Mouse (Mus musculus) MEL-GATA-1-ER (cell line): ENCODE data around the gene Rps8.

Source experiments
- DNase-seq: peaks from one replicate; pipeline ENCODE4 v3.0.0-alpha.2; 2012; ENCODE audit warnings: low read depth; ENCODE audit errors: extremely low read depth

Rps8 gene

GRCm38 (mm10) chr4:117155792-117156355 is at the start of gene Rps8:
Rps8 (minus strand) TSS chr4:117156243.
- DNase-seq: peak; percentile 76

- no peak for DNase-seq
Observed at GRCm38 (mm10) chr4:117202992-117203354, 46.9 kb upstream of the Rps8 start.

DNA sequence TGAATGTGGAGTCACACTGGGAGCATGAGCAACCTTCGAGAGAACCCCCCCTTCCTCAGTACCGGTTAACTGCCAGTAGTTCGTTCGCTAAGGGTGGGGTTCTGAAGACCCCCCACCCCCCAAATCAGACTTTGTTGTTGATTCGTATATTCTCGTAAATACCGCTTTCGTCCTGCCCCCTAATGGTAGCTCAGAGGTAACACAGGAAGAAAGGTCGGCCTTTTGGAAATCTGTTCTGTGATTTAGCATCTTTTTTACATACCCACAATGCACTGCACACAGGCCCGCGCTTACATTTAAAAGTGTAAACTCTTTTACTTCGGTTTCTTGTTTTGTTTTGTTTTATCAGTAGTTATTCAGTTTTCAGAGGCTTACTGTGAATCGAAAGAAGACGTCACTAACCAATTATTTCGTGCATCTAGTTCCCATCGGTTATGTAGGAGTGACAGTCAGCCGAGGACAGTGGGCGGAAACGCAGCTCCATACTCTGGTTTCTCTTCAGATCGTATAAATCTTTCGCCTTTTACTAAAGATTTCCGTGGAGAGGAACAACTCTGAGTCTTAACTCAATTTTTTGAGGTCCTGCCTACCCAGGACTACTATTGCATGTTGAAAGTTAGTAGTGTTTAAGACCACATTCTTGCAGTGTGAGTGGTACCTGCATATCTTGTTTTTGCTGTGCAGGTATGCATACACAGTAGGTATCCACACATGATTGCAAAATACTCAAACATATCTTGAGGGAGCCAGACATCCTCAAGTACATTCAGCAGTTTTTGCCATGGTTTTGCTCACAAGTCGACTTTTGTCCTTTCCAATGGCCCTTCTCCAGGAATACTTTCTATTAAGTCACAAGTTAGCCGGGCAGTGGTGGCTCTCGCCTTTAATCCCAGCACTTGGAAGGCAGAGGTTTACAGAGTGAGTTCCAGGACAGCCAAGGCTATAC is 46.3 kb upstream of the Rps8 start:
- peak; percentile 100 for DNase-seq

DNA sequence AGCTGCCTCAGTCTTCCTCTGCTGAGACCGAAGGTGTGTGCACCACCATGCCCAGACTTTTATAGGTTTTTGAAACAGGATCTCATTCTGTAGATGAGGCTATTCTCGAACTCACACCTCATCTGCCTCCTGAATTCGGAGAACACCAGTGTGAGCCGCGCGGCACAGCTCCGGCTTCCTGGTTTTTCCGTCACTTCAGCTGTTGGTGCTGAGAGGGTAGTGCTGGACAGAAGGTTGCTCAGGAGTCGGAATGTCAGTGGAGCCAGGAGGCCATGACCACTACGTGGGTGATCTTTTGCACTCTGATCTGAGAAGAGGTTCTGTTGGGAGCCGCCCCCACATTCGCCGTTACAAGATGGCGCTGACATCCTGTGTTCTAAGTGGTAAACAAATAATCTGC is 35.8 kb upstream of the Rps8 start:
- no peak for DNase-seq

DNA sequence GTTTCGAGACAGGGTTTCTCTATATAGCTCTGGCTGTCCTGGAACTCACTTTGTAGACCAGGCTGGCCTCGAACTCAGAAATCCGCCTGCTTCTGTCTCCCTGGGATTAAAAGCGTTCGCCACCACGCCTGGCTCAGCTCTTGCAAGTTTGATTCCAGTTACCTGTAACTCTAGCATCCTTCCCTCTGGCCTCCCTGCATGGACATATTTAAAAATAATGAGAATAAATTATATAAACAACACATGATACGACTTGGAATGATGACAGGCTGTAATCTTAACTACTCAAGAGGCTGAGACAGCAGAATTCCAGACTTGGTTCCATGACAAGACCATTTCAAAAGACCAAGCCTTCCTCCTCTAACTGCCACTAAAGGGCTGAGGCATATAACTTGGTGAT is 34.6 kb upstream of the Rps8 start:
- no peak for DNase-seq

- DNase-seq: peak; percentile 99
Observed at GRCm38 (mm10) chr4:117189856-117190543, 34.0 kb upstream of the Rps8 start.

DNA sequence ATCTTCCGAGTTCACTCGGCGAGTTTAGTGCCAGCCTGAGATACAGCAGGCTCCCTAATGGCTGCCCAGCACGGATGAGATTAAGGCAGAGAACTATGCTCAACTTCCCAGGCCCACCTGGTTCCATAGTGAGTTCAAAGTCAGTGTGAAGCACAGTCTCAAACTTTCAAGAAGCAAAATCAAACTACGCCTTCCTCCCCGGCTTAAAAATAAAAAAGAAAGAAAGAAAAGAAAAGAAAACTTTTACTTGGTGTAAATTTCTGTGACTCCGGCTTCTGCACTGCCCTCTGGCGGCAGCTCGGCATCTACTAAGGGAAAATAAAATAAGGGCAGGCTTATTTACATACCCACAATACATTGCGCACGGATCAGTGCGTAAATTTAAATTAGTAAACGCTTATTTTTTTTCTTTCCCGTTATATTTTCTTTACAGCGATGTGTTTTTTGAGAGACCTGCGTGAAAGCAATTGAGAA is 33.4 kb upstream of the Rps8 start:
- DNase-seq: peak; percentile 74

DNA sequence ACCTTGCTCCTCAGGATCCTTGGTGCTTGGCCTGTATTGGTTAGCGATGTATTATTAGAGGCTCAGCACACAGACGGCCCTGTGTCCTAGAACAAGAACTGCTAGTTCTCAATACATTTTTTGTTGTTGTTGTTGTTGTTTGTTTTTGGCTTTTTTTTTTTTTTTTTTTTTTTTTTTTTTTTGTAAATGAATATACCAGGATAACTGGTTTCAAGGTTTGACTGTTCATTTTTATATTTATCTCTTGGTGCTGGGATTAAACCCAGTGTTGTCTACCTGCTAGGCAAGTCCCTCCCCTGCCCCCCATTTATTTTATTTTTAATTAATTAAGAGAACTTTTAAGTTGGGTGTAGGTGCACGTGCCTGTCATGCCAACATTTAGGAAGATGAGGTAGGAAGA is 32.9 kb upstream of the Rps8 start:
- no peak for DNase-seq

GRCm38 (mm10) chr4:117182759-117183096 is 26.7 kb upstream of the Rps8 start:
- peak; percentile 15 for DNase-seq

DNA sequence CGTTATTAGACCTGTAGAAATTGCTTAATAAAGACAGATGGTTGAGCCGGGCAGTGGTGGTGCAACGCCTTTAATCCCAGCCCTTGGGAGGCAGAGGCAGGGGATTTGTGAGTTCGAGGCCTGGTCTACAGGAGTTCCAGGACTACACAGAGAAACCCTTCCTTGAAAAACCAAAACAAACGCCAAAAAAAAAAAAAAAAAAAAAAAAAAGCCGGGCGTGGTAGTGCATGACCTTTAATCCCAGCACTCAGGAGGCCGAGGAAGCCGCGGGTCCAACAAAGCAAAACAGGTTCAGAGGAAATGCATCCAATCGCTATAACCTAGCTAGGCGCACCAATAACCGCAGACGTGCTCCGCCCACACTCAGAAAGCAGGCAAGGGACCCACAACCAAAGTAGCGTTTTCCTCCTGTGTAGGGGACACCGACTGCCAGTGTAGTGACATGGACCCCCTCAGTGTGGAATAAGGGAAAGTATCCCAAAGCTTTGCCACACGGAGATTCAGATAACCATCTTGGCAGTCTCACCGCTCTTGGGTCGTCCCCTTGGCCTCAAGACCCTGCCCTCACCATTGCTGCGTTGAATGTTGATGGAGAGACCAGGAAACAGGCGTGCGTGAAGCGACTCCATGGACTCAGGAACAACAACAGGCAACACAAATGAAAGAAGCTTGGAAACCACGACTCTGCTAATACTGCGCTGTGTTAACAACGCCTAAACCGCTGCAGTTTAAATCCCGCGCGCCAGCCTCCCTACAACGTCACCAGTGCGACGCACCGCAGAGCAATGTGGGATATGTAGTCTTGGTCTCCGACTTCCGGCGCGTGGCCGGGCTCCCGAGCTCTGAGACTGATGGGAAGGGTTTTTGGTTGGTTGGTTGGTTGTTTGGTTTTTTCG is 26.1 kb upstream of the Rps8 start, which contains the start of gene Kif2c:
TSS of gene Kif2c (minus strand) at position 777 of the 896 bp plus-strand sequence.
- DNase-seq: peak; percentile 88

DNA sequence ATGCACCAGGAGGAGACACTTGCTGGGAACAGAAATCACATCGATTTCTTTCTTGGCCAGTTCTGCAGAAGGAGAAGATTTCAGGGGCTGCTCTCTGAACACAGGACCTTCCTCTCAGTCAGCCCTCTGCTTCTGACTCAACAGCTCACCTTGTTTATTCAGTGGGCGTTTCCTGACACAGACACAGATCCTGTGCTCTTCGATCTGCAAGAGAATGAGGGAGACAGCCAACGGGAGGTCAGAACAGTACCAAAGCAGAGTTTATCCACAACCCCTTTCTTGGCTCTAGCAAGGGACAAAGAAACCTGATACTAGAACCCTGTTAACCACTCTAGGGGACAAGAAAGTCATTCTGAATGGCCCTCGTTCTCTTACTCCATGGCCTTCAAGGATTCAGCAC is 13.9 kb upstream of the Rps8 start:
- no peak for DNase-seq

DNA sequence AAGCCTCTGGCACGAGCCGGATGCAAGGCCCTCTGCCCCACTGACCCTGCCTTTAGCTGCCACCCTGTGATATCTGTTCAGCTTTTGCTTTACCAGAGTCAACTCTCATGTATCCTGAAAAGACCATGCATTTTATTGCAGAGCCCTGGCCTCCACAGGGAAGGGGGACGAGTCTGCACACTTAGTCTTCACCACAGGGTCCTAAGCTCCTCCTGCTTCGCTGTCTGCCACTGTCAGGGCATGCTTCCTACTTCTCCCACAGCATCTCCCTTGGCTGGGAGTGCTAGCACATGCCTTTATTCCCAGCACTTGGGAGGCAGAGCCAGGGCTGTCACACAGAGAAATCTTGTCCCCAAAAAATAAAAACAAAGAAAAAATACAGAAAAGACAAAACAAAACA is 5.1 kb upstream of the Rps8 start:
- DNase-seq: no peak

- DNase-seq: no peak
Observed at GRCm38 (mm10) chr4:117159666-117160065, 3.6 kb upstream of the Rps8 start.

- no peak for DNase-seq
Observed at GRCm38 (mm10) chr4:117156372-117156771, 329 bp upstream of the Rps8 start.

DNA sequence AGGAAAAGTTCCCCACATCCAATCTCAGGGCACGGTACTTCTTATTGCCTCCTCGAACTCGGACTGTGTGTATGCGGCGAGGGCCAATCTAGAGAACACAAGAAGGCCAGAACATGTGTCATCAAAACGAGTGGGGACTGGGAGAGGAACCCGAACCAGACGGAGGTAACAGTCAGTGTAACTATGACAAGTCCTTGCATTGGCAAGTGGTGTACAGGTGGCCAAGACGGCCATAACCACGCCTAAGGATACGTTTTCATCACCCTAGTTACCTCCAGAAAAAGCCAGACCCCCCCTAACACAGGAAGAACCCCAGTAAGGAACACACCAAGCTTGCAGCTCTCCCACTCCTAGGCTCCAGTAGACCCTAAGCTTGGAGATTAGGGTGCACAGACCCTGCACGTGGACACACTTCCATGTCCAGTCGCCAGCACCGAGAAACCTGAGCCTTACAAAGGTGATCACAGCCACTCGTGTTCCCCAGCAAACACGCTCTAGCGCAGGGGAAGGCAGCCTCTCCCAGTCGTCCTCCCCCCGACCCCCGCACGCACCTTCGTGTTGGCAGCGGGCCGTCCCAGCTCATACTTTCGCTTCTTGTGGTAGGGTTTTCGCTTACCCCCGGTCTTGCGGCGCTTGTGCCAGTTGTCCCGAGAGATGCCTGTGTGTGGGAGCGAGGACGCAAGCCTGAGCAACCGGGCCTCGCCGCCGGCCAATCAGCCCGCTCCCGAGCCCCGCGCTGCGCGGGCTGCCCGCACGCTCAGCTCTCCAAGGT is 837 bp downstream of the Rps8 start:
- no peak for DNase-seq

- no peak for DNase-seq
Observed at GRCm38 (mm10) chr4:117152714-117153113, 3.3 kb downstream of the Rps8 start.

DNA sequence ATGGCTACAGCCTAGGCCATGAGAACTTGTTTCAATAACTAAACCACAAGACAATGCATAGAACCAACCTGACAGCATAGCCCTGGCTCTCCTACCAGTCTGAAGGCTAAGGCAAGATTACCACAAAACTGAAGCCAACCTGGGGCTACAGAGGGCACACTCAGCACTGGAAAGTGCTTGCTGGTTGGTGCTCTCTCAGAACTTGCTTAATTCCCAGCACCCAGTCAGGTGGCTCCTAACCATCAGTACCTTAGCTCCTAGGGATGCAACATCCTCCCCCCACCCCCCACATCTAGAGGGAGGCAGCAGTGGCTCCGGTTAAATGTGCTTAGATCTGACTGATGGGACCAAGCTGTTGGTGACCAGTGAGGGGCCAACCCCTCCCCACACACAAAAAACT is 4.6 kb downstream of the Rps8 start:
- DNase-seq: no peak

DNA sequence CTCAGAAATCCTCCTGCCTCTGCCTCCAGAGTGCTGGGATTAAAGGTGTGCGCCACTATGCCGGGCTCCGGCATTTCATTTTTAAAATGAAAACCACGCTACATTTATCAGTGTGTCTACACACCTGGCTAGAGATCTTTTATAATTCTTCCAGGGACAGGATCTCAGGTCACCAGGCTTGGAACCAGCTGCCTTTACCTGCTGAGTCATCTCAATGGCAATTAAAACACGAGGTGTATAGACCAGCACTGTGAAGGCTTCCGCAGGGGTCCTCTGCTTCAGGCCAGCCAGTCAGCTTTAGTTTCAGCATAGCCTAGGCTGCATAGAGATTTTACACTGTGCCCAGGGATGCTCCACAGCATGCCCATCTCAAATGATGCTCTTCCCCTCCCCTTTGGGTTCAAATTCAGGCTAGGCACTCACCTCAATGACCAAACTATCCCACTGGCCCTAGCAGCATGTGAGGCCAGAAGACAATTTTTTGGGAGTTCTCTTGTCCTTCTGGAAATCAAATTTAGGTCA is 5.8 kb downstream of the Rps8 start:
- no peak for DNase-seq

GRCm38 (mm10) chr4:117149291-117150211 is 6.5 kb downstream of the Rps8 start:
- no peak for DNase-seq
